Mouse (Mus musculus) layer of hippocampus, postnatal 25 days (tissue): Measurements from ENCODE around the gene Zfp316. TPM values are rescaled to one million over a fixed set of nuclear protein-coding genes. Genes with fewer than 3 reads are reported as not detected.
A peak's percentile ranks its signal among the peaks of the same experiment; 100 is the strongest.

Experiments
- DNase-seq, 2 experiments: peaks; one replicate each; pipeline ENCODE4 v3.0.0; 2022; ENCODE audit warnings: mixed read lengths in 2 of 2, low spot score in 1 of 2; ENCODE audit errors: extremely low spot score in 1 of 2
- total RNA-seq, 2 experiments: library from RNA; stranded (reverse); gene quantifications; 2 replicates each; pipeline ENCODE4 v1.2.3; 2021

Zfp316 gene
- total RNA-seq, 2 experiments from 2014 or later: 22.0 to 22.5 TPM

DNA sequence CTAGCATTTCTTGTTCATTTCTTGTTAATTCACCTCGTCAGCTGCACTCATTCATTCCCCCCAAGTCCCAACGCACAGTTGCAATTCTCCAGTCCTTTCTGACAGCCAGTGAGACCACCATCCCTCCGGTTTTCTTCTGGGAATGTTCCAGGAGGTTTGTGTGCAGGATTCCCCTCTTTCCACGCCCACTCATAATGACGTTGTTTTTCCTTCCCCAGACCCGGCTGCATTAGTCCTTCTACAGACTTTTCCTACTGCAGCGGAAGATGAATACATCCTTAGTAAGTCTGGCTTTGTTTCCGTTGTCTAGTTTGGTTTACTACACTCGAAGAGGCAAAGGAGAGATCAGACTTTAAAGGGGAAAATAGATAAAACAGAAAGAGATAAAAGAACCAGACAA lies 33.8 kb downstream of the Zfp316 start:
- no peak for DNase-seq

- DNase-seq: peak; percentile 82 to 86
These were observed 34.7 kb downstream of the Zfp316 start, which contains the start of gene Zfp12 for GRCm38 (mm10) chr5:143235028-143235693. Zfp12 (plus strand) TSS chr5:143235163.

DNA sequence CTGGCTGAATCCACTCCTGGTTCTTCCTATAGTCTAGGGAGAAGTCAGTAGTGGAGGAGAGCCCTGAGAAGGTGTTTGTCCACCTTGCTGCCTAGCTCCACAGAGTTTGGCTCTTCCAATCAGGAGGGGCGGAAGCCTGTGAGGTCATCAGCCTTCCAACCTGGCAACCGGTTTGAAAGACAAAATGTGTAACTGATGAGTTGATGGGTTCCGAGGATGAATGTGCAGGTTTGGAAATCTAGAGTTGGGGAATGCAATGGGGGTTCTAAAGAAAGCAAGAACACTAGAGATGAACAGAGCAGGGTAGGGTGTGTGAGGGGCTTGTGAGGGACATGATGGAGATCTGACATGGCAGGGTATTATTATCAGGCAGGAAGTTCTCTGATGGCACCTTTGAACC lies 43.0 kb downstream of the Zfp316 start, which contains the start of gene Spdye4a:
Gene Spdye4a, minus strand, starts transcription at position 101 of the 400 bp plus-strand sequence.
- DNase-seq: no peak

GRCm38 (mm10) chr5:143222287-143222686 lies 47.5 kb downstream of the Zfp316 start:
- DNase-seq: no peak

GRCm38 (mm10) chr5:143220996-143221395 lies 48.8 kb downstream of the Zfp316 start:
- no peak for DNase-seq

GRCm38 (mm10) chr5:143213832-143214231 lies 56.0 kb downstream of the Zfp316 start:
- no peak for DNase-seq

DNA sequence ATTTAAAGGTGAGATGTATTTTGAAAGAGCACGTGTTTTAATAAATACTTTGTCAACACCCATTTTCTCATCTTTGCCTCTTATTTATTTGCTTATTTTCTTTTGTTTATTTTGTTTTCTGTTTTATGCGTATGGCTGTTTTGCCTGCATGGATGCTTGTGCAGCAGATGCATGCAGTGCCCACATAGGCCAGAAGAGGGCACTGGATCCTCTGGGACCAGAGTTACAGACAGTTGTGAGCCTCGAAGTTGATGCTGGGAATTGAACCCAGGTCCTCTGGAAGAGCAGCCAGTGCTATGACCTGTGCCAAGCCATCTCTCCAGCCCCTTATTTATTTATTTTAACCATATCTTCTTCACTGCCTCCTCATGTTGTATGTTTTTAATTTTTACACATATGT lies 64.8 kb downstream of the Zfp316 start:
- no peak for DNase-seq

Other genes with a start within 250 kb of the Zfp316 start
- 10 to 100 TPM; 46.6 to 47.5 TPM for gene Rnf216, start 157.0 kb downstream of the Zfp316 start, total RNA-seq
- gene Olfr718-ps1, start 122.4 kb downstream of the Zfp316 start, total RNA-seq: under 1 TPM; 0.10 to 0.21 TPM
- gene Rbak, start 89.2 kb downstream of the Zfp316 start, total RNA-seq: 10 to 100 TPM; 12.8 to 15.2 TPM
- gene Spdye4b, start 89.0 kb downstream of the Zfp316 start, total RNA-seq: not detected
- gene Spdye4a, start 43.1 kb downstream of the Zfp316 start, total RNA-seq: not detected
- gene Zfp12, start 34.9 kb downstream of the Zfp316 start, total RNA-seq: 10 to 100 TPM; 28.4 to 31.2 TPM
- gene Zfp853, start 23.6 kb upstream of the Zfp316 start, total RNA-seq: 1 to 10 TPM; 5.5 to 6.6 TPM
- gene E130309D02Rik, start 45.3 kb upstream of the Zfp316 start, total RNA-seq: 10 to 100 TPM; 23.4 to 25.2 TPM
- 10 to 100 TPM; 41.8 to 49.9 TPM for gene Zdhhc4, start 59.2 kb upstream of the Zfp316 start, total RNA-seq
- 1 to 10 TPM; 1.1 to 1.4 TPM for gene Grid2ip, start 87.3 kb upstream of the Zfp316 start, total RNA-seq
- 10 to 100 TPM; 34.6 to 39.0 TPM for gene Kdelr2, start 133.8 kb upstream of the Zfp316 start, total RNA-seq
- 10 to 100 TPM; 25.0 to 26.7 TPM for gene Daglb, start 194.6 kb upstream of the Zfp316 start, total RNA-seq